Comparison of ENCODE assay signal across 14 mouse cellular contexts in the genomic region with DNA sequence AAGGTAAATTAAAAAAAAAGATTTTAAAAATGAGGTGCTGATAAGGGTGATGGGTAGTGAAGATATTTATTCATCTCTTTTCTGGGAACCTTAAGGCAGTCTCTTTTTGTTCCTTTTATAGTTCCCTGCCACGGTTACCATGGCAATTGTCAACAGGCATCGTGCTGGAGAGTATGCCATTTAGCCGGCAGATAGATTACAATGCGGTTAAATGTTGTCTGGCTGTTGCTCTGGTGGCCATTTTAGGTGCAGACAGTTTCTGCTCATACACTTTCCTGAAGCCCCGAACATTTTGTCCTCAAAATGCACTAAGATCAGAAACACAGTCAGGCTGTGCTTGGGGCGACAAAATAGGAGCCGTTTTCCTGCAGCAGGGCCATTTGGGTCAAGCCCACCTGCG.
DNase-seq lines count a peak whose midpoint lies in the region; ATAC-seq lines count a peak whose summit lies in the region.
"Had no signal": no experiment of that assay in that cellular context is flagged by ENCODE, and none has a peak within 500 bp of the region (broad histone marks: within the 10 kb centered on the region; RNA-seq: fewer than 3 reads in every experiment).

No protein-coding gene starts in this region.

- ATAC-seq in forebrain, embryonic 16.5 days: peak; percentile 75
- ATAC-seq in midbrain, embryonic 12.5 days (ENCODE audit: low FRiP score, low read depth): peak; percentile 60; the same call in 1 of the 2 replicates

- no peak overlapping the region; the same call in 1 of the 2 replicates for H3K27ac ChIP-seq in forebrain, embryonic 16.5 days (ENCODE audit: low read length)
- H3K27ac ChIP-seq in midbrain, embryonic 12.5 days (replicated peaks): no peak overlapping the region
- H3K27ac ChIP-seq: heart, embryonic 15.5 days; liver, embryonic 13.5 days; macrophage had no signal

- no peaks in the 10 kb centered on the region for H3K36me3 ChIP-seq in forebrain, embryonic 16.5 days (ENCODE audit: control insufficient read depth, insufficient read depth)
- H3K36me3 ChIP-seq in midbrain, embryonic 12.5 days: no peaks in the 10 kb centered on the region
- H3K36me3 ChIP-seq: heart, embryonic 15.5 days; liver, embryonic 13.5 days had no signal

- 46% methylated on average over 8 of the region's 8 CpGs for WGBS in forebrain, embryonic 16.5 days
- 46% methylated on average over 8 of the region's 8 CpGs for WGBS in midbrain, embryonic 12.5 days

- peak; percentile 58 for DNase-seq in right cerebral cortex, adult 18-20 months
- DNase-seq in right cerebral cortex, postnatal 14 days: no peak
- peak; percentile 60 for DNase-seq in telencephalon, adult 2 months (ENCODE audit: low read depth, low spot score)
- no peak for DNase-seq in cerebellum, postnatal 14 days
- no peak for DNase-seq in cerebellum, postnatal 25 days
- DNase-seq: adrenal gland, adult 8-10 months; cerebellum, adult 9-10 months; gastrocnemius, postnatal 10 days; kidney, adult 2 months; liver, embryonic 13.5 days had no signal

- no peak overlapping the region for H3K4me3 ChIP-seq in forebrain, embryonic 16.5 days (replicated peaks; ENCODE audit: low read length)
- H3K4me3 ChIP-seq in midbrain, embryonic 12.5 days: no peak overlapping the region
- H3K4me3 ChIP-seq: heart, embryonic 15.5 days; liver, embryonic 13.5 days had no signal

- no peak overlapping the region for H3K4me2 ChIP-seq in forebrain, embryonic 16.5 days (ENCODE audit: low read length)
- no peak overlapping the region for H3K4me2 ChIP-seq in midbrain, embryonic 12.5 days (replicated peaks)
- H3K4me2 ChIP-seq: heart, embryonic 15.5 days; liver, embryonic 13.5 days had no signal

- H3K4me1 ChIP-seq in forebrain, embryonic 16.5 days (replicated peaks; ENCODE audit: control insufficient read depth, insufficient read depth, low read length): peaks cover 6% of the 10 kb centered on the region
- H3K4me1 ChIP-seq in midbrain, embryonic 12.5 days: peaks cover 4% of the 10 kb centered on the region
- H3K4me1 ChIP-seq: heart, embryonic 15.5 days had no signal

- H3K27me3 ChIP-seq in forebrain, embryonic 16.5 days (replicated peaks; ENCODE audit: control insufficient read depth, insufficient read depth, low read length): no peaks in the 10 kb centered on the region
- H3K27me3 ChIP-seq in midbrain, embryonic 12.5 days: no peaks in the 10 kb centered on the region
- H3K27me3 ChIP-seq: heart, embryonic 15.5 days; liver, embryonic 13.5 days had no signal

- no peak overlapping the region for H3K9ac ChIP-seq in forebrain, embryonic 16.5 days (replicated peaks; ENCODE audit: low read depth, low read length)
- H3K9ac ChIP-seq in midbrain, embryonic 12.5 days (replicated peaks): no peak overlapping the region
- H3K9ac ChIP-seq: heart, embryonic 15.5 days; liver, embryonic 13.5 days had no signal

- H3K9me3 ChIP-seq in forebrain, embryonic 16.5 days (ENCODE audit: control insufficient read depth, low read length): no peaks in the 10 kb centered on the region
- H3K9me3 ChIP-seq in midbrain, embryonic 12.5 days: no peaks in the 10 kb centered on the region
- H3K9me3 ChIP-seq: heart, embryonic 15.5 days; liver, embryonic 13.5 days had no signal

Comparison
In these comparisons a context has a peak if more than half of its experiments do, and no peak if none do; other contexts are left out.
1. DNase-seq: peak in right cerebral cortex, adult 18-20 months (single experiment) and telencephalon, adult 2 months (single experiment); none in right cerebral cortex, postnatal 14 days (single experiment), cerebellum, postnatal 14 days (0 of 2) and cerebellum, postnatal 25 days (0 of 2).